Mouse (Mus musculus): ENCODE data around the gene Plxnb1.
A peak's percentile ranks its signal among the peaks of the same experiment; 100 is the strongest.

Gene Plxnb1

DNA sequence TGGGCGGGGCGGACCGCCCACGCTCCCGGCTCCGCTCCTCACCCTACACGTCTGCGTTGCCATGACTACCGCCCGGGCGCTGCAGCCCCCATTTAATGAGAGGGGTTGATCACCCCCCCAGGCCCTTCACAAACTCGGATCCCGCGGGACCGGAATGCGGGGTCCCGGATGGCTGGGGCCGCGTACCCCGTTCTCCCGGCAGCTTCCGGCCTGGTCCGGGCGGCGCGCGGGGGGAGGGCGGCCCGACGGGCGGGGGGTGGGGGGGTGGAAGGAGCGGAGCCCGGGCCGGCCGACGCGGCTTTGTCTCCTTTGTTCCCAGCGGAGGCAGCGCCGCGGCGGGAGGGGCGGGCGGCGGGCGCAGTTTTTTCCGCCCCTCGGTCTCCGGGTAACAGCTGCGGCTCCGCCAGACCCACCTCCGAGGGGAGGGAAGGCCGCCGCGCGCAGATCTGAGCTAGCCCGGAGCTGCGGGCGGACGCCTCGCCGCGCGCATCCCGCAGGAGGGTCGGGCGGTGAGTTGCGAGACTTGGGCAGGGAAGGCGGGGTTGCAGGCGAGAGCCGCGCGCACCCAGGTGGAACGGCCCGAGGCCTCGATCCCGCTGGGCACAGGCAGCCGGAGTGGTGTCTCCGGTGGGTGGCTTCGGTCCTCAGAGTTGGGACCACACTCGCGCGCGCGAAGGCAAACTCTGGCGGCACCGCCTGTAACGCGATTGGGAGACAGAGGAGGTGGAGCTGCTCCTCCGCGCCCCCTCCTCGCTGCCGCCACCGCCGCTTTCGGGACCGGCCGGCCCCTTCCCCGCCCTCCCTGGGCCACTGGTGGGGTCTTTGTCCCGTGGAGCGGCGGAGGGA lies at the start of gene Plxnb1:
TSS of gene Plxnb1 (plus strand) at position 253 of the 846 bp plus-strand sequence.
- peak; percentile 89 for DNase-seq (ENCODE audit: inconsistent ontology term)

- peak; percentile 40 for DNase-seq (ENCODE audit: inconsistent ontology term)
These were observed 48.9 kb upstream of the Plxnb1 start for GRCm38 (mm10) chr9:109046306-109046705.

- DNase-seq (ENCODE audit: inconsistent ontology term): no peak
These were observed 45.9 kb upstream of the Plxnb1 start for GRCm38 (mm10) chr9:109049316-109049715.

- DNase-seq (ENCODE audit: inconsistent ontology term): no peak
These were observed 45.1 kb upstream of the Plxnb1 start for GRCm38 (mm10) chr9:109049996-109050673.

DNA sequence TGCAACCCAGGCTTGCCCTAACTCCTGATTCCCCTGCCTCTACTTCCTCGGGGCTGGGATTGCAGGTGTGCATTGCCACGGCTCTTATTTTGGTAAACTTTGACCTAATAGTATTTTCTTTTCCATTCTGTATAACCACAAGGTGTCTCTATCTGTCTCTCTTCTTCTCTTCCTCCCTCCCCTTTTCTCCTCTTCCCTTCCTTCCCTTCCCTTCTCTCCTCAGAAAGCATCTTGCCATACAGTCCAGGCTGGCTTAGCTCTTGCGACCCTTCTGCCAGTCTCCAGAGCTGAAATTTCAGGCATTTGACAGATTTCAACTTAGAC lies 44.6 kb upstream of the Plxnb1 start:
- DNase-seq (ENCODE audit: inconsistent ontology term): no peak

- no peak for DNase-seq (ENCODE audit: inconsistent ontology term)
These were observed 44.1 kb upstream of the Plxnb1 start for GRCm38 (mm10) chr9:109051011-109051501.

- DNase-seq (ENCODE audit: inconsistent ontology term): no peak
These were observed 43.3 kb upstream of the Plxnb1 start for GRCm38 (mm10) chr9:109051651-109052489.

DNA sequence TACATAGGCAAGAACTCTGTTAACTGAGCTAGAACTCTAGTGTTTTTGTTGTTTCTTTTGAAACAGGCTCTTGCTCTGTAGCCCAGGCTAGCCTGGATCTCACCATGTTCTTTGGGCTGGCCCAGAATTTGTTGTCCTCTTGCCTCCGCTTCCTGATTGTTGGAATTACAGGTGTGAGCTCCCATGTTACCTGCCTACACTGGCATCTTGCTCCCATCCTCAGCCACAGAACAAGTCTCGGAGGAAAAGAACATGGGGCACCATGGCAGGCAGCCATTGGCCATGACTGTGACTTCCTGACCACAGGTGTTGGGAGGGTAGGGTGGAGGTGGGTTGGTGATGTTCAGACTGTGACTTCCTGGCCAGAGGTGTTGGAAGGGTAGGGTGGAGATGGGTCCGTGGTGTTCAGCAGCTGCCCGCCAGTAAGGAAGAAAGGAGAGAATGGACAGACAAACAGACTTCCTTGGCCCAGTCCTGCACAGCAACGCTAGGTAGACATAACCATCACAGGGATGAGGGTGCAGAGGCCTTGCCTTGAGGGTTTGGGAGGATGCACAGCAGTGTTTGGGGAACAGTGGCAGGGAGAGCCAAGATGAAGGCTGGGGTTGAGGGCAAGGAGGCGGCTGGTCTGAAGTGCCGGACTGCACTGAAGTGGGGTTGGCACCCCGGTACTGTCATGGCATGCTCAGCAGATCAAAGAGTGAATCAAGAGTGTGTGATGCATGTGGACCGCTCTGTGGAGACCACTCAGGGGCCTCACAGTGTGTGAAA lies 42.5 kb upstream of the Plxnb1 start:
- no peak for DNase-seq (ENCODE audit: inconsistent ontology term)

DNA sequence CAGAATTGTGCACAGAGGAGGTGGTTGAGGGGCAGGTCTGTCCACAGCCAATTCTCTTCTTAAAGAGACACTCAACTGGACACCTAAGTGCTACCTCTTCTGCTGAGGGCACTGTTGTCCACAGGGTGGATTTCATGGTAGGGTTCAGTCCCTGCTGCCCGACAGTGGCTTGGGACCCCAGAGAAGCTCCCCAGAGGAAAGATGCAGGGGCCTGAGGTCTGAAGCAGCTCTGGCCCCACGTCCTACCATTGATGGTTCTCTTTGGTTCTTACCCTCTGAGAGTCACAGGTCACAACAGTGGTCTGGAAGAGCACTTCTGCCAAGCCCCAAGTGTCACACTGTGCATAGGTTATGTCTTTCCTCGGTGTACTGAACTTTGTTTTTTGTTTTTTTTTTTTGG lies 41.8 kb upstream of the Plxnb1 start:
- DNase-seq (ENCODE audit: inconsistent ontology term): no peak

DNA sequence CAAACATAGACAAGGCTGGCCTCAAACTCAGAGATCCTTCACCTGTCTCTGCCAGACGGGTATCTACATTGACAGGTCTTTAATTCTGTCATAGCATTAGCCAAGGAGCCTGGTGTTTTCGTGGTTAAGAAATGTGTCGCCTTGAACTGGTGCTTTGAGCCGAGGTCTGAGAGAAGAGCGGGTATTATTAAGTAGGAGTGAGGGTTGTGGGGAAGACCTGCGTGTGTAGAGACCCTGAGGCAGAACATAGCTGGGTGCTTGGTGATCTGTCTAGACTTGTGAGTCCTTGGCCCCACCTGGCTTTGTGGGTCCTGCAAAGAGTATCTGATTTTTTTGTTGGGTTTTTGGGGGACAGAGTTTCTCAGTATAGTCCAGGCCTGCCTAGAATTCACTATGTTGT lies 41.3 kb upstream of the Plxnb1 start:
- DNase-seq (ENCODE audit: inconsistent ontology term): no peak

DNA sequence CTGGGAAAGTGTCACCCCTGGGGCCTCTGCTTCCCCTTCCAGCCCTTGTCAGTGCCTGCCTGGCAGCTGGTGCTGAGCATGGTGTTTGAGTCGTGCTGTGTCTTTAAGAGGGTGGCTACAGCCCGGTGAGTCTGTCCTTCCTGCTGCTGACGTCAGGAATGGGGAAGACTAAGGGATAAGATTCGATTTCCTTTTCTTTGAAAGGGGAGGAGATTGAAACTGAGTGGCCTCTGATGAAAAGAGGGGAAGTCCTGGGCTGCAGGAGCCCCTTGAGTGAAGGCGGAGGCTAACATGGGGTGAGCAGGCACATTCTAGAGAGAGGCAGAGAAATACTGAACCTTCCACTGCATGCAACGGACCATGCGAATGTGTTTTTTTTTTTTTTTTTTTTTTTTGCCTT lies 40.5 kb upstream of the Plxnb1 start:
- DNase-seq (ENCODE audit: inconsistent ontology term): peak; percentile 72

DNA sequence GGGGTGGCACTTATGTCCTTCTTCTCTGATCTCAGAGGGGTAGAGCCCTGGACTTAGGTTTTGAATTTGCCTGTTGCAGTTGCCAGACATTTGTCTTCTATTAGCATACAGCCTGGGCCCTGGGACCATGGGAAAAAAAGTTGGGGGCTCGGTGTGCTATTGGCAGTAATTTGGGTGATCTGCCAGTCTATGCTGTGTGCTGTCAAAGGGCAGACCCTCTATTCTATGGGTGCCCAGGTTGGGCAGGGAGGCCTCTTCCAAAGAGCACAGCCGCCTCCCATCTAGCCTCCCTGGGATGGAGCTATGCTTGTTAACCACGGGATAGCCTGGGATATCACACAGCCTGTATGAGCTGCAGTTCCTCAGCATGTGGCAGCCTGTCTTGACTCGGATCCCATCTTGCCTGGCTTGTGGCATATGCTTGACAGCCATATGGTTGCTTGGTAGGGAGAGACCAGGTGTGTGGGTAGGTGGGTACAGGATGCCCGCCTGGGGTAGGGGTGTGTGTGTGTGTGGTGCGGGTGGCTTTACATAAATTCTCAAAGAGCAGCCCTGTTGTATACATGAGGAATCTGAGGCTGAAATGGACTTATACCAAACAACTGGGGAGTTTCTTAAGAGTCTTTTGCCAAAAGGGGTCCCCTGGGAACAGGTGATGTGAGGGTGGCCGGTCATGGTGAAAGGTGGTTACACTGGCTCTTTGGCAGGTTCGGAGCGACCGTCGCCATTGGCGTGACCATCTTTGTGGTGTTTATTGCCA lies 39.7 kb upstream of the Plxnb1 start:
- no peak for DNase-seq (ENCODE audit: inconsistent ontology term)

GRCm38 (mm10) chr9:109056081-109056690 lies 39.0 kb upstream of the Plxnb1 start:
- no peak for DNase-seq (ENCODE audit: inconsistent ontology term)

GRCm38 (mm10) chr9:109056916-109057315 lies 38.3 kb upstream of the Plxnb1 start:
- no peak for DNase-seq (ENCODE audit: inconsistent ontology term)

GRCm38 (mm10) chr9:109057543-109057942 lies 37.6 kb upstream of the Plxnb1 start:
- no peak for DNase-seq (ENCODE audit: inconsistent ontology term)

DNA sequence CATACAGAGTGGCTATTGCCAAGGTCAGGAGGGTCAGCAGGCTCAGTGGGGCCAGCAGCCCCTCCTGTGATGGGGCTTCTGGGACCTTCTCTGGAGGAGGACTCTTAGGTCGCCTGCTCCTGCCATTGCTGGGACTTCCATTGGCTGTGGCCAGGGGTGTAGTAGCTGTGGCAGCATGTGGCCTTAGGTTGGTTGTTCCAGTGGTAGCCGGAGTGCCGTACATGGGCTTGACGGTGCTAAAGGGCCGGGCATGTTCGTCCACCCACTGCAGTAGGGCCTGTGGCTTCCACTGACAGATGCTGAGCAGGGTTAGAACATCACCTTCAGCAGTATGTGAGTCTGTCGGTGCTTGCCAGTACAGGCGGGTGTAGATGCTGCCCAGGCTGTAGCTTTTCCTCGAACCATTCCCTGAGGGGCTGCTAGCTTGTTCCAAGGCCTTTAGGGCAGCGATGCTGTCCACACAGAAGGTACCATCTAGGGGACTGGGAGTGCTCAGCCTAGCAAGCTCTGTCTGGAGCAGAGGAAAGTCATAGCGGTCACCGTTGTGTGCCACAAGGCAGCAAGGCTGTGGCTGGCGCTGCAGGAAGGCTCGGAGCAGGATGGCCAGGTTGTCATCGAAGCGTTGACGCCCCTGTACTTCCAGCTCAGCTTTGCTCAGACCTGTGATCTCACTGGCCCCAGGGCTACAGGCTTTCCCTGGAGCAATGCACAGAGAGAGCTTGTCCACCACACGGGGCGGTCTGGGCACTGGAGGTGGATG lies 37.0 kb upstream of the Plxnb1 start:
- no peak for DNase-seq (ENCODE audit: inconsistent ontology term)

- DNase-seq (ENCODE audit: inconsistent ontology term): peak; percentile 91
These were observed 35.9 kb upstream of the Plxnb1 start, which contains the start of gene Trex1 for GRCm38 (mm10) chr9:109059136-109059903. Trex1 (minus strand) TSS chr9:109059734.

GRCm38 (mm10) chr9:109060184-109060897 lies 34.8 kb upstream of the Plxnb1 start:
- no peak for DNase-seq (ENCODE audit: inconsistent ontology term)
